Mouse (Mus musculus) midbrain, embryonic 13.5 days (tissue): ENCODE data around the gene Plcl1. TPM values are rescaled to one million over a fixed set of nuclear protein-coding genes. Genes with fewer than 3 reads are reported as not detected.
A peak's percentile ranks its signal among the peaks of the same experiment; 100 is the strongest.

Source experiments
- ATAC-seq: fragments of 200-750 bp; cut with Nextera tagmentation; 2 replicates; pipeline ENCODE4 v1.8.0; 2017; ENCODE audit warnings: mild to moderate bottlenecking, moderate TSS enrichment, moderate library complexity
- H3K27ac ChIP-seq: fragments of 300-500 bp; sonication (generic); 2 replicates; pipeline ENCODE4 v1.5.1; 2015; ENCODE audit warnings: inconsistent platforms, mild to moderate bottlenecking, moderate library complexity
- H3K27me3 ChIP-seq: fragments of 300-500 bp; sonication (generic); 2 replicates; pipeline ENCODE4 v1.6.1; 2015; ENCODE audit warnings: mild to moderate bottlenecking, inconsistent platforms
- H3K36me3 ChIP-seq: fragments of 300-500 bp; sonication (generic); 2 replicates; pipeline ENCODE4 v1.6.1; 2015; ENCODE audit warnings: mild to moderate bottlenecking, inconsistent platforms
- H3K4me1 ChIP-seq: fragments of 300-500 bp; sonication (generic); replicated peaks from 2 replicates; pipeline ENCODE4 v1.6.1; 2015; ENCODE audit warnings: inconsistent platforms
- H3K4me2 ChIP-seq: fragments of 300-500 bp; sonication (generic); replicated peaks from 2 replicates; pipeline ENCODE4 v1.6.1; 2015; ENCODE audit warnings: moderate library complexity, mild to moderate bottlenecking, inconsistent platforms
- H3K4me3 ChIP-seq: fragments of 300-500 bp; sonication (generic); replicated peaks from 2 replicates; pipeline ENCODE4 v1.5.1; 2015; ENCODE audit warnings: mild to moderate bottlenecking, inconsistent platforms
- H3K9ac ChIP-seq: fragments of 300-500 bp; sonication (generic); replicated peaks from 2 replicates; pipeline ENCODE4 v1.6.1; 2015; ENCODE audit warnings: mild to moderate bottlenecking, inconsistent platforms
- H3K9me3 ChIP-seq: fragments of 300-500 bp; sonication (generic); 2 replicates; pipeline ENCODE4 v1.6.1; 2016; ENCODE audit warnings: mild to moderate bottlenecking, inconsistent platforms
- WGBS: fragments of 180-500 bp; shearing (Covaris S2); methylation state at CpG from one replicate; pipeline ENCODE4 v1.1.7; 2015; 5-methylcytosine and 5-hydroxymethylcytosine counted together
- polyA plus RNA-seq: library from polyadenylated mRNA; unstranded; fragments of >200 nt; fragmentation: Nextera tagmentation; extraction: Ambion mirVana; gene quantifications from 2 replicates; pipeline ENCODE4 v1.2.1, GENCODE M21; 2015

Plcl1 gene
- 3.5 and 3.7 TPM in 2 replicates for polyA plus RNA-seq

- peak; percentile 99 for ATAC-seq
- 2% methylated on average over 42 of the region's 51 CpGs for WGBS
These were observed at the start of gene Plcl1 for GRCm38 (mm10) chr1:55405272-55406022. Gene Plcl1, plus strand, starts transcription at chr1:55405921.

GRCm38 (mm10) chr1:55362634-55363033, 43.1 kb upstream of the Plcl1 start:
- H3K9ac ChIP-seq: no peak overlapping the region
- H3K36me3 ChIP-seq: no peaks in the 10 kb centered on the region
- 0 out of 2 replicates have a peak, but pooled peaks cover 4% of the 10 kb centered on the region for H3K9me3 ChIP-seq
- WGBS: 59% methylated on average over 48 of the region's 49 CpGs
- peaks cover 32% of the 10 kb centered on the region for H3K27me3 ChIP-seq
- H3K4me2 ChIP-seq: peak overlapping the region; percentile 65
- H3K27ac ChIP-seq: no peak overlapping the region
- H3K4me3 ChIP-seq: peak overlapping the region; percentile 54
- peak; percentile 78 for ATAC-seq
- H3K4me1 ChIP-seq: peaks cover 6% of the 10 kb centered on the region; the same call in 1 of the 2 replicates

More at GRCm38 (mm10) chr1:55405272-55406022, at the start of gene Plcl1:
- Histone ChIP-seq H3K4me3 (peak within 1 kb of the TSS; percentile 87), H3K27me3 (peaks cover 12% of the 10 kb centered on the region), H3K27ac (peak within 1 kb of the TSS; percentile 77), H3K4me2 (peak within 1 kb of the TSS; percentile 96), H3K4me1 (peaks cover 26% of the 10 kb centered on the region), H3K9me3 (no peaks in the 10 kb centered on the region), H3K36me3 (no peaks in the 10 kb centered on the region), H3K9ac (peak within 1 kb of the TSS; percentile 83)

- WGBS: 17% methylated on average over 59 of the region's 68 CpGs
- ATAC-seq: peak; percentile 88
- no peak within 1 kb of the TSS for H3K27ac ChIP-seq
- peak within 1 kb of the TSS; percentile 65 for H3K4me2 ChIP-seq
- H3K9ac ChIP-seq: peak within 1 kb of the TSS; percentile 49; the same call in 1 of the 2 replicates
- H3K9me3 ChIP-seq: 0 out of 2 replicates have a peak, but pooled peaks cover 4% of the 10 kb centered on the region
- H3K4me3 ChIP-seq: peak within 1 kb of the TSS; percentile 54
- no peaks in the 10 kb centered on the region for H3K36me3 ChIP-seq
- H3K4me1 ChIP-seq: peaks cover 6% of the 10 kb centered on the region; the same call in 1 of the 2 replicates
- peaks cover 32% of the 10 kb centered on the region for H3K27me3 ChIP-seq
These were observed 42.6 kb upstream of the Plcl1 start, which contains the start of gene Boll for GRCm38 (mm10) chr1:55363044-55363565. Gene Boll, minus strand, starts transcription at chr1:55363469.

- ATAC-seq: peak; percentile 95
- under 1% methylated on average over 25 of the region's 27 CpGs for WGBS
- peaks cover 32% of the 10 kb centered on the region for H3K27me3 ChIP-seq
- H3K4me1 ChIP-seq: peaks cover 6% of the 10 kb centered on the region; the same call in 1 of the 2 replicates
- H3K27ac ChIP-seq: no peak overlapping the region
- H3K4me2 ChIP-seq: peak overlapping the region; percentile 65
- H3K4me3 ChIP-seq: peak overlapping the region; percentile 54
- H3K9ac ChIP-seq: peak overlapping the region; percentile 49; the same call in 1 of the 2 replicates
- H3K36me3 ChIP-seq: no peaks in the 10 kb centered on the region
- H3K9me3 ChIP-seq: 0 out of 2 replicates have a peak, but pooled peaks cover 4% of the 10 kb centered on the region
These were observed 42.1 kb upstream of the Plcl1 start for GRCm38 (mm10) chr1:55363586-55363985.

GRCm38 (mm10) chr1:55372626-55373025, 33.1 kb upstream of the Plcl1 start:
- H3K4me1 ChIP-seq: no peaks in the 10 kb centered on the region
- H3K9me3 ChIP-seq: no peaks in the 10 kb centered on the region
- ATAC-seq: no peak
- no peak overlapping the region for H3K27ac ChIP-seq
- H3K4me2 ChIP-seq: no peak overlapping the region
- no peaks in the 10 kb centered on the region for H3K27me3 ChIP-seq
- no peak overlapping the region for H3K4me3 ChIP-seq
- no peaks in the 10 kb centered on the region for H3K36me3 ChIP-seq
- WGBS: 88% methylated on average over 3 of the region's 3 CpGs
- no peak overlapping the region for H3K9ac ChIP-seq

- no peak overlapping the region for H3K27ac ChIP-seq
- H3K27me3 ChIP-seq: no peaks in the 10 kb centered on the region
- H3K4me2 ChIP-seq: no peak overlapping the region
- WGBS: 73% methylated on average over 2 of the region's 2 CpGs
- H3K4me3 ChIP-seq: no peak overlapping the region
- no peak overlapping the region for H3K9ac ChIP-seq
- ATAC-seq: no peak
- H3K36me3 ChIP-seq: no peaks in the 10 kb centered on the region
- no peaks in the 10 kb centered on the region for H3K9me3 ChIP-seq
- 0 out of 2 replicates have a peak, but pooled peaks cover 2% of the 10 kb centered on the region for H3K4me1 ChIP-seq
These were observed 25.2 kb upstream of the Plcl1 start for GRCm38 (mm10) chr1:55380527-55380926.

GRCm38 (mm10) chr1:55383114-55383773, 22.5 kb upstream of the Plcl1 start:
- Histone ChIP-seq H3K9me3 (no peaks in the 10 kb centered on the region), H3K27me3 (no peaks in the 10 kb centered on the region), H3K4me1 (0 out of 2 replicates have a peak, but pooled peaks cover 2% of the 10 kb centered on the region), H3K4me3 (no peak overlapping the region), H3K4me2 (no peak overlapping the region), H3K36me3 (no peaks in the 10 kb centered on the region), H3K27ac (no peak overlapping the region), H3K9ac (no peak overlapping the region)
- ATAC-seq: peak; percentile 92
- WGBS: 10% methylated on average over 9 of the region's 9 CpGs

GRCm38 (mm10) chr1:55399891-55400290, 5.8 kb upstream of the Plcl1 start:
- Histone ChIP-seq H3K27ac (no peak overlapping the region), H3K4me3 (no peak overlapping the region), H3K27me3 (peaks cover 9% of the 10 kb centered on the region), H3K9ac (no peak overlapping the region), H3K36me3 (no peaks in the 10 kb centered on the region), H3K4me1 (peaks cover 5% of the 10 kb centered on the region), H3K4me2 (no peak overlapping the region), H3K9me3 (no peaks in the 10 kb centered on the region)
- WGBS: 28% methylated on average over 5 of the region's 5 CpGs
- ATAC-seq: peak; percentile 83; the same call in 1 of the 2 replicates

- Histone ChIP-seq H3K4me2 (peak overlapping the region; percentile 96), H3K4me3 (0 out of 2 replicates have a peak overlapping the region, but pooled peaks have one; percentile 87)
- no peak for ATAC-seq
These were observed 1.3 kb upstream of the Plcl1 start for GRCm38 (mm10) chr1:55404439-55404838.

GRCm38 (mm10) chr1:55406023-55406413, 297 bp downstream of the Plcl1 start:
- no peaks in the 10 kb centered on the region for H3K9me3 ChIP-seq
- H3K27me3 ChIP-seq: peaks cover 12% of the 10 kb centered on the region
- H3K4me3 ChIP-seq: peak overlapping the region; percentile 87
- H3K27ac ChIP-seq: peak overlapping the region; percentile 77
- peak overlapping the region; percentile 83 for H3K9ac ChIP-seq
- H3K36me3 ChIP-seq: no peaks in the 10 kb centered on the region
- WGBS: under 1% methylated on average over 39 of the region's 42 CpGs
- H3K4me1 ChIP-seq: peaks cover 26% of the 10 kb centered on the region
- H3K4me2 ChIP-seq: peak overlapping the region; percentile 96
- peak; percentile 76 for ATAC-seq

More at GRCm38 (mm10) chr1:55404439-55404838, 1.3 kb upstream of the Plcl1 start:
- peaks cover 12% of the 10 kb centered on the region for H3K27me3 ChIP-seq
- no peaks in the 10 kb centered on the region for H3K36me3 ChIP-seq
- no peaks in the 10 kb centered on the region for H3K9me3 ChIP-seq
- peaks cover 26% of the 10 kb centered on the region for H3K4me1 ChIP-seq
- H3K9ac ChIP-seq: 0 out of 2 replicates have a peak overlapping the region, but pooled peaks have one; percentile 3
- H3K27ac ChIP-seq: no peak overlapping the region
- 3% methylated on average over 3 of the region's 3 CpGs for WGBS

- 3% methylated on average over 35 of the region's 35 CpGs for WGBS
- H3K27ac ChIP-seq: peak overlapping the region; percentile 77
- peaks cover 12% of the 10 kb centered on the region for H3K27me3 ChIP-seq
- peak overlapping the region; percentile 87 for H3K4me3 ChIP-seq
- H3K36me3 ChIP-seq: no peaks in the 10 kb centered on the region
- no peaks in the 10 kb centered on the region for H3K9me3 ChIP-seq
- peak overlapping the region; percentile 83 for H3K9ac ChIP-seq
- peaks cover 26% of the 10 kb centered on the region for H3K4me1 ChIP-seq
- ATAC-seq: peak; percentile 14
- peak overlapping the region; percentile 96 for H3K4me2 ChIP-seq
These were observed 1.0 kb downstream of the Plcl1 start for GRCm38 (mm10) chr1:55406531-55407375.
